Comparison of ENCODE assay signal across 24 mouse cellular contexts in the genomic region with DNA sequence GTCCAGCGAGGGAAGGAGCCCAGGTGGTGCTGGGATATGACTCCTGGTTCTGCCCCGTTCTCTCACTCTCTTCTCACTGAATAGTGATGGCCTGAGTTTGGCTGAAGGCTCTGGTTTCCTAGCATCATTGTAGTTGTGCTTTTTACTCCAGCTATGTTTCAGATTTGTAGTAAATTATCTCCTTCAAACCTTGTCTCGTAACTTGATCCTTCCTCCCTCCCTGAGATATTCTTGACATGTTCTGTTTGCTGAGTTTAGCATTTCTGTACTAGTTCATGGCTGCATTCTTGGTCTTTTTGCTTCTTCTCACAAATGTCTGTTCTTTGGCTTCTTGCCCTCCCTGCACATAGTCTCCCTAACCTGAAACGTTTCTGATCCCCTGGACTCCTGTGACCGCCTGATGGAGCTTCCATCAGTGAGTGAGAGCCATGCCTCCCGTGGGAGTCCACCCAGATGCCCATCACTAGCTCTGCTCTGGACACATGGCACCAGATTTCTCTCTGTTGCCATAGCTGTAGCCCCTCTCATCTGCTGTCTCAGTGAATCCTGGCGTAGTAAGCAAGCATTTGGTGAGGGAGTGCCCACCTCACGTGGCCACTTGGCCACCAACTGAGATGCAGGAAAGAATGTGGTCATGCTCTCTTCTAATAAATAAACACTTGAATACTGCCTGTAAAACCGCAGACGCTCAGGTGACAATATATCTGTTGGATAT.
DNase-seq lines count a peak whose midpoint lies in the region; ATAC-seq and TF ChIP-seq lines count a peak whose summit lies in the region.
"Had no signal": no experiment of that assay in that cellular context is flagged by ENCODE, and none has a peak within 500 bp of the region (broad histone marks: within the 10 kb centered on the region; RNA-seq: fewer than 3 reads in every experiment).

No protein-coding gene starts in this region.

- WGBS in intestine, embryonic 14.5 days = 50% methylated on average over 10 of the region's 10 CpGs
- 69% methylated on average over 10 of the region's 10 CpGs for WGBS in intestine, postnatal 0 days

- H3K27me3 ChIP-seq in intestine, embryonic 14.5 days (replicated peaks; ENCODE audit: control insufficient read depth, insufficient read depth, low read length) = no peaks in the 10 kb centered on the region
- H3K27me3 ChIP-seq in intestine, postnatal 0 days (replicated peaks; ENCODE audit: control insufficient read depth, insufficient read depth, low read length) = no peaks in the 10 kb centered on the region
- H3K27me3 ChIP-seq: forebrain, embryonic 15.5 days; hindbrain, embryonic 15.5 days; neural tube, embryonic 15.5 days; stomach, embryonic 15.5 days had no signal

- intact Hi-C loops in left cerebral cortex, postnatal 4 days (cut with DNase I) = no loop called here
- intact Hi-C loops in left cerebral cortex, postnatal 36 days (cut with DNase I) = no loop called here

- H3K36me3 ChIP-seq in intestine, embryonic 14.5 days (ENCODE audit: control insufficient read depth, insufficient read depth, low read length) = no peaks in the 10 kb centered on the region
- no peaks in the 10 kb centered on the region for H3K36me3 ChIP-seq in intestine, postnatal 0 days (ENCODE audit: control insufficient read depth, insufficient read depth)
- H3K36me3 ChIP-seq: forebrain, embryonic 15.5 days; hindbrain, embryonic 15.5 days; neural tube, embryonic 15.5 days; stomach, embryonic 15.5 days had no signal

- H3K4me3 ChIP-seq in intestine, embryonic 14.5 days (ENCODE audit: low read depth, low read length) = no peak overlapping the region
- H3K4me3 ChIP-seq in intestine, postnatal 0 days (ENCODE audit: low read depth, low read length) = no peak overlapping the region
- H3K4me3 ChIP-seq: forebrain, embryonic 15.5 days; hindbrain, embryonic 15.5 days; neural tube, embryonic 15.5 days; stomach, embryonic 15.5 days had no signal

- no peak overlapping the region for H3K9ac ChIP-seq in intestine, embryonic 14.5 days (ENCODE audit: low read length)
- H3K9ac ChIP-seq in intestine, postnatal 0 days (ENCODE audit: low read depth, low read length) = no peak overlapping the region
- H3K9ac ChIP-seq: forebrain, embryonic 15.5 days; hindbrain, embryonic 15.5 days; neural tube, embryonic 15.5 days; stomach, embryonic 15.5 days had no signal

- no peaks in the 10 kb centered on the region for H3K9me3 ChIP-seq in intestine, embryonic 14.5 days (ENCODE audit: control insufficient read depth, low read length)
- H3K9me3 ChIP-seq in intestine, postnatal 0 days (ENCODE audit: control insufficient read depth) = 0 out of 2 replicates have a peak, but pooled peaks cover 3% of the 10 kb centered on the region
- H3K9me3 ChIP-seq: forebrain, embryonic 15.5 days; hindbrain, embryonic 15.5 days; neural tube, embryonic 15.5 days; stomach, embryonic 15.5 days had no signal

- ATAC-seq in intestine, embryonic 14.5 days (replicated peaks; ENCODE audit: low FRiP score, low TSS enrichment, low read depth) = no peak
- ATAC-seq in intestine, postnatal 0 days = no peak
- ATAC-seq: CD4-positive, CD25-positive, alpha-beta regulatory T cell, adult 4 months; forebrain, embryonic 15.5 days had no signal

- peak; percentile 40 to 42 for DNase-seq in cerebellum, postnatal 14 days
- DNase-seq in cerebellum, adult 8-10 months = no peak
- no peak for DNase-seq in intestine, embryonic 14.5 days (ENCODE audit: low spot score)
- peak; percentile 44 for DNase-seq in left cerebral cortex, postnatal 4 days
- DNase-seq in left cerebral cortex, postnatal 36 days (ENCODE audit: low spot score in 2 of 2) = no peak
- no peak for DNase-seq in frontal cortex, adult 2 months (ENCODE audit: extremely low spot score in 1 of 2, low spot score in 1 of 2)
- DNase-seq: adrenal gland, postnatal 25 days; cerebellum, adult 9-11 months; gastrocnemius, postnatal 14 days; heart, adult 18-20 months; heart, postnatal 36 days; kidney, adult 18-20 months; right cerebral cortex, adult 18-20 months; right cerebral cortex, postnatal 4 days; thymus, adult 2 months; thymus, postnatal 4 days had no signal

- H3K4me1 ChIP-seq in intestine, embryonic 14.5 days (replicated peaks; ENCODE audit: control insufficient read depth, insufficient read depth, low read length) = peaks cover 11% of the 10 kb centered on the region
- 0 out of 2 replicates have a peak, but pooled peaks cover 3% of the 10 kb centered on the region for H3K4me1 ChIP-seq in intestine, postnatal 0 days (replicated peaks; ENCODE audit: control insufficient read depth, insufficient read depth, low read length)

- no peak overlapping the region for H3K4me2 ChIP-seq in intestine, embryonic 14.5 days (ENCODE audit: low read length)
- no peak overlapping the region for H3K4me2 ChIP-seq in intestine, postnatal 0 days (replicated peaks; ENCODE audit: low read depth)
- H3K4me2 ChIP-seq: forebrain, embryonic 15.5 days; hindbrain, embryonic 15.5 days; midbrain, embryonic 11.5 days; neural tube, embryonic 15.5 days; stomach, embryonic 15.5 days had no signal

- no peak for TF ChIP-seq CTCF in intestine, postnatal 0 days (IDR thresholded peaks at IDR 0.05; ENCODE audit: low read depth)

- H3K27ac ChIP-seq in intestine, embryonic 14.5 days (ENCODE audit: low read depth) = 0 out of 2 replicates have a peak overlapping the region, but pooled peaks have one; percentile 24
- no peak overlapping the region for H3K27ac ChIP-seq in intestine, postnatal 0 days (ENCODE audit: low read depth, low read length)
- H3K27ac ChIP-seq: forebrain, embryonic 15.5 days; hindbrain, embryonic 15.5 days; macrophage; neural tube, embryonic 15.5 days; stomach, embryonic 15.5 days had no signal

Comparison
In these comparisons a context has a peak if more than half of its experiments do, and no peak if none do; other contexts are left out.
1. DNase-seq: peak in cerebellum, postnatal 14 days (2 of 2) and left cerebral cortex, postnatal 4 days (single experiment); none in cerebellum, adult 8-10 months (single experiment), intestine, embryonic 14.5 days (single experiment), left cerebral cortex, postnatal 36 days (0 of 2) and frontal cortex, adult 2 months (0 of 2).